Mouse (Mus musculus): ENCODE measurements around the gene Elovl3. TPM values are rescaled to one million over a fixed set of nuclear protein-coding genes. Genes with fewer than 3 reads are reported as not detected.

Elovl3 gene
- polyA plus RNA-seq, 1 experiment from 2014 or later, result not detected

DNA sequence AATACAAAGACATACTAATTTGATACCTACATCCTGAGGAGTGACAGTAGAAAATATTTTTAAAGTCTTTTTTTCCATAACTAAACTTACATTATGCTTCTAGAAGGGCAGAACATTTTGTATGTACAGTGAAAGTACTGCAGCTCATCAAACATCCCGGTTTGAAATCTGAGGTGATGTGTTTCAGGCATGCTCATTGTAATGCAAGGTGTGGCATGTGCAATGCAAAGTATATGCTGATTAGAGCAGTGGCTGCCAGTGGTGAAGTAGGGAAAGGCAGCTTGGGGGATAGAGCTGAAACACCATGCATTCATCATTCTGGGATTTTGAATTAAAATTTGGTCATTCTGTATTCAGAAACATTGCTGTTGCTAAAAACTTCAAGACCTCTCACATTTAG lies 38.2 kb downstream of the Elovl3 start:
- Histone ChIP-seq H3K4me3 (ENCODE audit: low read depth, low read length) (no peak overlapping the region), H3K4me1 (ENCODE audit: control insufficient read depth, insufficient read depth, low read length) (no peaks in the 10 kb centered on the region), H3K27ac (ENCODE audit: low read depth, low read length) (no peak overlapping the region), H3K27me3 (ENCODE audit: control insufficient read depth, insufficient read depth, low read length) (no peaks in the 10 kb centered on the region), H3K36me3 (ENCODE audit: control insufficient read depth, insufficient read depth, low read length) (peaks cover 5% of the 10 kb centered on the region; the same call in 1 of the 2 replicates), H3K9me3 (ENCODE audit: control insufficient read depth, low read length) (no peaks in the 10 kb centered on the region), H3K9ac (ENCODE audit: low read length) (no peak overlapping the region), H3K4me2 (no peak overlapping the region)
- ATAC-seq (ENCODE audit: low FRiP score) (no peak), DNase-seq (ENCODE audit: low spot score, missing footprints) (no peak)
- WGBS, result 63% methylated on average over 1 of the region's 1 CpGs

DNA sequence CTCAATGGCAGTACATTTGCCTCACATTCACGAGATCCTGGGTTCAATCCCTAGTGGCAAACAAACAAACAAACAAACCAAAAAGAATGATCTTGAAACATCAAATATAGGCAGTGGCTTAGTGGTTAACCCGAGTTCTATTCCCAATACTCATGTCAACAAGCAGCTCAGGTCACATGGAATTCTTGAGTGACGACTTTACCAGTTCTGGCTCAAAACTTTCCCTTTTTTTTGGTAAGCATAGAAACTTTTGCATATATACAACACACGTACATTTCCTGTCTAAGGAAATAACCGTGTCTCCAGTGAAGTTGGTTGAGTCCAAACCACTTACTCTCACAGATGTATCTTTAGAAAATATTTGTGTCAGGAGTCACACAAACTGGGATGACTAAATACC lies 40.8 kb downstream of the Elovl3 start:
- ATAC-seq (ENCODE audit: low FRiP score) (no peak), DNase-seq (ENCODE audit: low spot score, missing footprints) (no peak)
- H3K9me3 ChIP-seq (ENCODE audit: control insufficient read depth, low read length), result no peaks in the 10 kb centered on the region
- H3K36me3 ChIP-seq (ENCODE audit: control insufficient read depth, insufficient read depth, low read length), result no peaks in the 10 kb centered on the region
- H3K27ac ChIP-seq (ENCODE audit: low read depth, low read length), result no peak overlapping the region
- WGBS, result 85% methylated on average over 5 of the region's 5 CpGs
- H3K9ac ChIP-seq (ENCODE audit: low read length), result no peak overlapping the region
- no peak overlapping the region for H3K4me2 ChIP-seq
- no peaks in the 10 kb centered on the region for H3K4me1 ChIP-seq (ENCODE audit: control insufficient read depth, insufficient read depth, low read length)
- H3K4me3 ChIP-seq (ENCODE audit: low read depth, low read length), result no peak overlapping the region
- no peaks in the 10 kb centered on the region for H3K27me3 ChIP-seq (ENCODE audit: control insufficient read depth, insufficient read depth, low read length)

DNA sequence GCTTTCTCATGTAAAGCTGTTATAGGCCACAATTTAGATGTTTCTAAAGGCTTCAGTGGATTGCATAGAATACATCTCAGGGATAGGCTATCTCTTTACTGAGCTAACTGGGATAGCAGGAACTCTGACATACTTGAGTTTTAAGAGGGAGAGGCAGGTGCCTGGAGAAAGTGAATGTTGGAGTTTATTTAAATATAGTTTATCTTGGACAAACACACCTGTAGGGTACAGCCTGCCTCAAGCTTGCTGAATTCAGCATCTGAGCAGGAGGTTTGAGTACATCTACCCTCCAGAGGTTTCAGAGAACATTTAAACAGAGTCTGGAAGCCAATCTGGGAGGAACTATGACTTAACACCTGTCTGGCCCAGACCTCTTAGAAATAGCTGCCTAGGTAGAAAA lies 43.5 kb downstream of the Elovl3 start:
- H3K27ac ChIP-seq (ENCODE audit: low read depth, low read length), result no peak overlapping the region

DNA sequence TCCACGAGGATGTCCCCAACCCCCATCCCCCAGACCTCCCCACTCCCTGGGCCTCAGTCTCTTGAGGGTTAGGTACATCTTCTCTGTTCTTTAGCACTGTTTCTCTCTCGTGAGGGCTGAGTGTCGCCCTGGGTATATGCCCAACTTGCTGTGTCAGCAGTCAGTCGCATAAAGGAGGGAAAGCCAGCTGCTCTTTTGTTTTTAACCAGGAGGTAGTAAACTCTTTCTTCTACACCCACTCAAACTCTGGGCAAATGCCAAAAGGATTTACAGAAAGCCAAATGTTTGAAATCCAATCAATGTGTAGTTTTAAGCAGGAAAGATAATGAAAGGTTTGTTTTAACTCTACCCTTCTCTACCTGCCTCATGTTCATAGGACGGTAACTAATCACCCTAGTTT lies 45.3 kb downstream of the Elovl3 start:
- H3K27ac ChIP-seq (ENCODE audit: low read depth, low read length), result no peak overlapping the region
- DNase-seq (ENCODE audit: low spot score, missing footprints) (no peak), ATAC-seq (ENCODE audit: low FRiP score) (no peak)
- no peaks in the 10 kb centered on the region for H3K36me3 ChIP-seq (ENCODE audit: control insufficient read depth, insufficient read depth, low read length)
- 60% methylated on average over 5 of the region's 5 CpGs for WGBS
- H3K27me3 ChIP-seq (ENCODE audit: control insufficient read depth, insufficient read depth, low read length), result no peaks in the 10 kb centered on the region
- H3K4me3 ChIP-seq (ENCODE audit: low read depth, low read length), result no peak overlapping the region
- H3K4me1 ChIP-seq (ENCODE audit: control insufficient read depth, insufficient read depth, low read length), result peaks cover 3% of the 10 kb centered on the region; the same call in 1 of the 2 replicates
- no peak overlapping the region for H3K4me2 ChIP-seq
- H3K9me3 ChIP-seq (ENCODE audit: control insufficient read depth, low read length), result no peaks in the 10 kb centered on the region
- H3K9ac ChIP-seq (ENCODE audit: low read length), result no peak overlapping the region

More for the DNA sequence above, 43.5 kb downstream of the Elovl3 start:
- Histone ChIP-seq H3K4me3 (ENCODE audit: low read depth, low read length) (no peak overlapping the region), H3K9me3 (ENCODE audit: control insufficient read depth, low read length) (no peaks in the 10 kb centered on the region), H3K27me3 (ENCODE audit: control insufficient read depth, insufficient read depth, low read length) (no peaks in the 10 kb centered on the region), H3K9ac (ENCODE audit: low read length) (no peak overlapping the region), H3K4me2 (no peak overlapping the region), H3K4me1 (ENCODE audit: control insufficient read depth, insufficient read depth, low read length) (peaks cover 3% of the 10 kb centered on the region; the same call in 1 of the 2 replicates), H3K36me3 (ENCODE audit: control insufficient read depth, insufficient read depth, low read length) (no peaks in the 10 kb centered on the region)
- DNase-seq (ENCODE audit: low spot score, missing footprints), result no peak
- no peak for ATAC-seq (ENCODE audit: low FRiP score)

DNA sequence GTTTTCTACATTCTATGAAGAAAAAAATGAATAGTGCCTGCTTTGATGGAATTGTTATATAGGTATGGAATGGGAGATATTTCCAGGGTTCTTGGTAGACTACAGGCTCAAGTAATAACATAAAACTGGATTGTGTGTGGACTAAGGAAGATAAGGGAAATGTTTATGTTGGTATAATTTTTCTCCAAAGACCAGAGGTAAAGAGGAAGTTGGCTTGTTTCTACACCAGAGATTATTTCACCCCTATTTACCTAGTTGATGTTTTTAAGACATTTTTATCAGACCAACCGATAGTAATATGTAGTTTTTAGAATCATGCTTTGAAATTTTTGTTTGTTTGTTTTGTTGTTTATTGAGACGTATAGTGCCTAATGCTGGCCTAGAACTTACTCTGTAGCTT lies 48.6 kb downstream of the Elovl3 start:
- no peak overlapping the region for H3K4me3 ChIP-seq (ENCODE audit: low read depth, low read length)
- H3K9me3 ChIP-seq (ENCODE audit: control insufficient read depth, low read length), result no peaks in the 10 kb centered on the region
- no peak overlapping the region for H3K9ac ChIP-seq (ENCODE audit: low read length)
- no peak for DNase-seq (ENCODE audit: low spot score, missing footprints)
- peaks cover 3% of the 10 kb centered on the region; the same call in 1 of the 2 replicates for H3K4me1 ChIP-seq (ENCODE audit: control insufficient read depth, insufficient read depth, low read length)
- no peaks in the 10 kb centered on the region for H3K27me3 ChIP-seq (ENCODE audit: control insufficient read depth, insufficient read depth, low read length)
- no peak overlapping the region for H3K4me2 ChIP-seq
- H3K27ac ChIP-seq (ENCODE audit: low read depth, low read length), result no peak overlapping the region
- no peaks in the 10 kb centered on the region for H3K36me3 ChIP-seq (ENCODE audit: control insufficient read depth, insufficient read depth, low read length)
- WGBS, result 89% methylated on average over 2 of the region's 2 CpGs
- ATAC-seq (ENCODE audit: low FRiP score), result no peak

DNA sequence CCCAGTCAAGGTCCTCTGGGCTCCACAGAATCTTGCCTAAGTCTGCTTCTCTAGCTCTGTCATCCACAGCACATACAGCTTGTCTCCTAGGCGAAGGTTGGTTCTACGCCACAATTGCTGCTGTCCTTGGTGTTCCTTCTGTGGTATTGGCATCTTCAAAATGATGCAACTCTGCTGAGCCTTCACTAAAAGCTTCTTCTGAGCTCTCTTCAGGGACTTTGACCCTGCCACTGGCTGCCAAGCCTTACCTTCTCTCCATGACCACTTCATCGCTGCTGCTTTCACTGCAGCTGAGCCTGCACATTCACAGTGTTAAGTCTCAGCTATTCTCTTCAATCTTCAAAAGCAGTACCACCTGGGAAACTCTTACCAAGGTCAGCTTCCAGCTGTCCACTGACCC lies 50.5 kb downstream of the Elovl3 start:
- no peak for ATAC-seq (ENCODE audit: low FRiP score)
- no peak overlapping the region for H3K4me3 ChIP-seq (ENCODE audit: low read depth, low read length)
- H3K4me2 ChIP-seq, result no peak overlapping the region
- H3K9ac ChIP-seq (ENCODE audit: low read length), result no peak overlapping the region
- no peaks in the 10 kb centered on the region for H3K9me3 ChIP-seq (ENCODE audit: control insufficient read depth, low read length)
- DNase-seq (ENCODE audit: low spot score, missing footprints), result no peak
- no peaks in the 10 kb centered on the region for H3K27me3 ChIP-seq (ENCODE audit: control insufficient read depth, insufficient read depth, low read length)
- 86% methylated on average over 3 of the region's 3 CpGs for WGBS
- H3K4me1 ChIP-seq (ENCODE audit: control insufficient read depth, insufficient read depth, low read length), result peaks cover 3% of the 10 kb centered on the region; the same call in 1 of the 2 replicates
- no peak overlapping the region for H3K27ac ChIP-seq (ENCODE audit: low read depth, low read length)
- H3K36me3 ChIP-seq (ENCODE audit: control insufficient read depth, insufficient read depth, low read length), result no peaks in the 10 kb centered on the region

Other genes with a start within 250 kb of the Elovl3 start
- 13.9 and 14.2 TPM in 2 replicates for gene Armh3, start 133.4 kb upstream of the Elovl3 start, polyA plus RNA-seq (2014; fragmentation: Nextera tagmentation; extraction: Ambion mirVana)
- gene Hps6, start 128.4 kb upstream of the Elovl3 start, polyA plus RNA-seq (2014; fragmentation: Nextera tagmentation; extraction: Ambion mirVana), result 1.0 and 1.4 TPM in 2 replicates
- 38.2 and 48.5 TPM in 2 replicates for gene Pprc1, start 87.0 kb upstream of the Elovl3 start, polyA plus RNA-seq (2014; fragmentation: Nextera tagmentation; extraction: Ambion mirVana)
- gene Ldb1, start 86.7 kb upstream of the Elovl3 start, polyA plus RNA-seq (2014; fragmentation: Nextera tagmentation; extraction: Ambion mirVana), result 72.1 and 77.0 TPM in 2 replicates
- 115 and 117 TPM in 2 replicates for gene Nolc1, start 56.0 kb upstream of the Elovl3 start, polyA plus RNA-seq (2014; fragmentation: Nextera tagmentation; extraction: Ambion mirVana)
- 0.18 and 0.39 TPM in 2 replicates for gene Pitx3, start 16.4 kb downstream of the Elovl3 start, polyA plus RNA-seq (2014; fragmentation: Nextera tagmentation; extraction: Ambion mirVana)
- 36.6 and 42.6 TPM in 2 replicates for gene Gbf1, start 20.6 kb downstream of the Elovl3 start, polyA plus RNA-seq (2014; fragmentation: Nextera tagmentation; extraction: Ambion mirVana)
- 3.2 and 3.9 TPM in 2 replicates for gene Nfkb2, start 172.4 kb downstream of the Elovl3 start, polyA plus RNA-seq (2014; fragmentation: Nextera tagmentation; extraction: Ambion mirVana)
- 10.7 and 11.0 TPM in 2 replicates for gene Psd, start 195.3 kb downstream of the Elovl3 start, polyA plus RNA-seq (2014; fragmentation: Nextera tagmentation; extraction: Ambion mirVana)
- 20.0 and 25.5 TPM in 2 replicates for gene Fbxl15, start 196.3 kb downstream of the Elovl3 start, polyA plus RNA-seq (2014; fragmentation: Nextera tagmentation; extraction: Ambion mirVana)
- gene Cuedc2, start 206.8 kb downstream of the Elovl3 start, polyA plus RNA-seq (2014; fragmentation: Nextera tagmentation; extraction: Ambion mirVana), result 215 and 221 TPM in 2 replicates
- 4.3 and 5.5 TPM in 2 replicates for gene Mfsd13a, start 209.2 kb downstream of the Elovl3 start, polyA plus RNA-seq (2014; fragmentation: Nextera tagmentation; extraction: Ambion mirVana)
- gene 2310034G01Rik, start 218.4 kb downstream of the Elovl3 start, polyA plus RNA-seq (2014; fragmentation: Nextera tagmentation; extraction: Ambion mirVana), result 1.2 and 1.6 TPM in 2 replicates